Mouse (Mus musculus) cerebellum, postnatal 25 days (tissue): ENCODE measurements at regions not wholly inside any gene's neighbourhood (a gene's known extent, or its start where the extent isn't known, plus 50 kb on each side); places are given as distances from the start of the nearest gene placed in this dataset.
A peak's percentile ranks its signal among the peaks of the same experiment; 100 is the strongest.

Experiments used
- DNase-seq, 2 experiments: peaks; one replicate each; pipeline ENCODE4 v3.0.0; 2021; ENCODE audit warnings: mixed read lengths in 2 of 2

DNA sequence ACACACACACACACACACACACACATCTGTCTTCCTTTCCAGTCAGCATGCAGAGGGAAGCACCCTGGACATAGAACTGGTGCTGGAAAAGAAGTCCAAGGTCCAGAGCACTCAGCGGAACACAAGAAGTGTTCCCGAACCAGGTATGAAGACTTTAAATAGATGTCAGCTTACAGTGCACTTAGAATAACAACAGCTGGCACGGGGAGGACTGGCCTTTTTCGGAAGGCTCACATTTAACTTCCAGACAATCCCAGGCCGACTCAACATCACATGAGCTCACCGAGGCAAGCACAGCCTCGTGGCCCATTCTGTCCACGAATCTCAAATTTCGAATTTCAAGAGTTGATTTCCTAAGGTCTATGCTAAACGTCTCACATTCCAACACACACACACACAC is 70.9 kb upstream of the Slc25a33 start:
- DNase-seq: no peak

DNA sequence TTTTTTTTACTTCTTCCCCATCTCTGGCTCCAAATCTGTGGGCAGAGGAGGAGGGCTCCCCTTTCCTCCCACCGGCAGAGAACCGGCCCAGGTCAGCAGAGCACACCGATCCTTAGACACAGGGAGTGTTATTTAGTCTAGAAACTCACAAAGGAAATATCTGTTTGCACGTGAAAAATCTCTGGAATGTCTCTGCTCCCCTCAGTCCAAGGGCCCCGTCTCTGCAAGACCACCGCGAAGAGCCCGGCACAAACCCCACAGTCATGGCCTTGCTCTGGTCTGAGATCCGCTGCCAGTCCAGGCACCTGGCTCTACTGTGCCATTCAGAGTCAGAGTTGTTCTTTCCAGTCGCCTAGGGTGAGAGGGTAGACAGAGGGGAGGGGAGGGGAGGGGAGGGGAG is 69.7 kb upstream of the Slc25a33 start:
- DNase-seq: no peak

- no peak for DNase-seq
Measured at GRCm38 (mm10) chr4:149842906-149843305, 68.8 kb upstream of the Slc25a33 start.

- peak in 1 of 2 experiments; percentile 41 for DNase-seq
Measured at GRCm38 (mm10) chr4:149841856-149842255, 67.8 kb upstream of the Slc25a33 start.

GRCm38 (mm10) chr4:149840511-149841292 is 66.6 kb upstream of the Slc25a33 start:
- no peak for DNase-seq

DNA sequence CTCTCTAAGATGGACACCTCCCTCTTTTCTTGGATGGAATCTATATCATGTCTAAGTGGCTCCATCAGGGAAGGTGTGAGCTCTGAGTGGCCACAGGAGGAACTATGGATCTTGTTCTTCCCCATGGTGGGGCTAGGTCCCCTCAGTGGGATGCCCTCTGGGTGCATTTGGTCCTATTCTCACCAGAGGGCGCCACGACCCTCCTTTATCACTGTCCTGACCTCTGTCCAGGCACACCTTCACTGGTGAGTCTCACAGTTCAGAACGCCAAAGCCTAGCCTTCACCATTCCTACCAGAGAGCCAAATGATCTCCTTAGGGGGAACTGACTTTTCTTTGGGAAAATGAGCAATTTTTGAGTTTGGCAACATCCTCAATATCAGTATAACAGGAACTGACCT is 64.6 kb upstream of the Slc25a33 start:
- DNase-seq: peak in 1 of 2 experiments; percentile 32

GRCm38 (mm10) chr4:149834646-149835156 is 60.6 kb upstream of the Slc25a33 start:
- no peak for DNase-seq

DNA sequence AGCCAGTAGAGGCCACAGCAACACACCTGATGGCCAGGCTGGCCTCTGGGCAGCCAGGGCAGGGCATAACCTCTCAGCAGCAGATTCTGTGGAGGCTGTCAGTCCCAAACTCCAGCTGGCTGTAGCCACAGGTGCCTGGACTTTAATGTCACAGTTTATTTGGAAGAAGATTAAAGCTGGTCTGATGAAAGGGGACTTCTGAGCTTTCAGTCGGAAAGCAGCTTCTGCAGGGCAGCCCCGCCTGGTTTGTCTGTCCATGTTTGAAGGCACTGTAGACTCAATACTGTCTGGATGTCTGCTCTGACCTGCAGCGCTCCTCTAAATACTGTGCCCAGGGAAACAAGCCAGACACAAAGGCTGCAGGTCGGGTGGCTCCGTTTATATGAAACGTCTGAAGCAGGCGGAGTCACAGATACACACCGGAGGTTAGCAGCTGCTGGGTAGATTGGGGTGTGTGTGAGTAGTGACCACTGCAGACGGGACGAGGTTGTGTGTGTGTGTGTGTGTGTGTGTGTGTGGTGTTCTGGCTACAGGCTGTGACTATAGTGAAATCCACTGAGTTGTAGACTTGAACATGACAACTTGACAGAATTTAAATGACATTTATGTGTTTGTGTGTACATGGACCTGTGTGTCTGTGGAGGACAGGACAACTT is 58.5 kb upstream of the Slc25a33 start:
- DNase-seq: no peak

- peak in 1 of 2 experiments; percentile 31 for DNase-seq
Measured at GRCm38 (mm10) chr4:149830551-149831192, 56.6 kb upstream of the Slc25a33 start.

GRCm38 (mm10) chr4:149829964-149830363 is 55.9 kb upstream of the Slc25a33 start:
- DNase-seq: no peak

GRCm38 (mm10) chr4:149827784-149828183 is 53.7 kb upstream of the Slc25a33 start:
- DNase-seq: no peak
